Mouse (Mus musculus): ENCODE data around the gene Cacna1c.

DNA sequence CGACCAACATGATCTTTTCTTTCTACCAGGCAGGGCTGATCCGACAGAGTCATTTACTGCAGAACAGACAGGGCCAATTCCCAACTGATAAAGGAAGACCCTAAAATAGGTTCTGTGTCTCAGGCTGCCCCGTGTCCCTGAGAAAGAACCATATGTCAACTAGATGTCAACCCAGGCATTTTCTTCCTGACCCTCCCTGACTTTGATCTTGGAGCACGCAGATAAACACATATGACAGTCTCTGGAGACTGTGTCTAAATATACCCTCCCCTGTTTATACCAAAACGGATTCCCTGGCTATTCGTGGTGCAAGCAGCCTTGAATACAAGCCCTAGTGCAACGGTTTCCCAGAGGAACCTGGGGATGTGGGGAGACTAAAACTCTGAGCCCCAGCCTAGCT lies 112.7 kb downstream of the Cacna1c start:
- TF ChIP-seq GATA1 (IDR thresholded peaks at IDR 0.05; ENCODE audit: borderline replicate concordance, low read length) (no peak), FLI1 (IDR thresholded peaks at IDR 0.05; ENCODE audit: low read length) (no peak)

All from megakaryocyte, embryonic 14.5 days (primary cell).